Mouse (Mus musculus): ENCODE measurements around the gene Gm3752.
"Not testable (repeated sequence)": the region's sequence is repeated elsewhere in the genome, so short reads cannot be mapped to it uniquely, and the experiment has no call there.

DNA sequence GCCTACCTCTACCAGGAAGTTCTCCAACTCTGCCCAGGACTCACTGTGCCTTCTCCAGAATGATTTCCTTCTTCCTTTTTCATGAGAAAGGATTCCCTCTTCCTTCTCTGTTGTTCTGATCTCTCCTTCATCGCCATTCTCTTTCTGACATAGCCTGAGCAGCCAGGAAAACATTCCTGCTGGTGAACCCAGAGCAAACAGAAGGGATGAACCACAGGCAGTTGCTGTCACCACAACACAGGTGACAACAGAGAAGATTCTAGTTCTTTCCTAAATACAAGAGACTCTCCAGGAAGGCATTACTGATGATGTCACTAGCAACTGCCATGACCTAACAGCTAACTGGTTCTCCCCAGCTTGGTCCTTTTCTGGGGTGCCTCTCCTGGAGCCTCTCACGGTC, 32.7 kb downstream of the Gm3752 start, which contains the start of gene Gm3755:
- not testable (repeated sequence) for TF ChIP-seq CTCF (IDR thresholded peaks at IDR 0.05; ENCODE audit: extremely low read depth, insufficient read depth, insufficient read length, insufficient replicate concordance); POLR2A (IDR thresholded peaks at IDR 0.05; ENCODE audit: low read depth, low read length)

Measured in spleen, adult 2 months (tissue).